12 mouse cellular contexts compared by ENCODE assay signal in the genomic region with DNA sequence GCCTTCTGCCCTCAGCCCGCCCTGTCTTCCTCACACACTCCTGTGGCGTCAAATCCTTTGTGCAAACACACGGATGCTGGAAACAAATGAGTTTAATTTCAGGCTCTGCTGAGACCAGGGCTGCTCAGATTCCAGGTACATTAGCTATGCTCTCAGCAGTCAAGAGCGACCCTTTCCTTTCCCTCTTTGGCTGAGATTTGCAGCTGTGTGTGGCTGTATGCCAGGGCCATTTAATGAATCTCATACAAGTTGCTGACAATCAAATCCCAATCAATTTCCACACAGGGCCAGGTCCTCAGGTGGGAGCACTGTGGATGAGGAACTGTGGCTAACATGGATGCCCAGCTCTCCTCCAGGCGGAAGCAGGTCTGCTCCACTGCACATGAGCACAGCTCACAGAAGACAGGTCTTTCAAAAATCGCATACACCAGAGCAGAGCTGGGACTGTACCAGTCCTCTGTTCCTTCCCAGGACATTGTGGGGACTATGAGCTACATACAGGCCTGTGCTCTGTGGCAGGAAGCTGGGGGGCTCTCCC. TPM values are rescaled to one million over a fixed set of nuclear protein-coding genes. Genes with fewer than 3 reads are reported as not detected.
A peak's percentile ranks its signal among the peaks of the same experiment; 100 is the strongest.
DNase-seq lines count a peak whose midpoint lies in the region; ATAC-seq and TF ChIP-seq lines count a peak whose summit lies in the region.
"Had no signal": no experiment of that assay in that cellular context is flagged by ENCODE, and none has a peak within 500 bp of the region (broad histone marks: within the 10 kb centered on the region; RNA-seq: fewer than 3 reads in every experiment).

No protein-coding gene starts in this region.

- no peaks in the 10 kb centered on the region for H3K9me3 ChIP-seq in kidney, embryonic 16.5 days (ENCODE audit: low read length)
- H3K9me3 ChIP-seq in forebrain, embryonic 10.5 days, result no peaks in the 10 kb centered on the region
- H3K9me3 ChIP-seq in hindbrain, embryonic 16.5 days (ENCODE audit: control insufficient read depth, low read length), result no peaks in the 10 kb centered on the region
- no peaks in the 10 kb centered on the region for H3K9me3 ChIP-seq in midbrain, postnatal 0 days (ENCODE audit: low read length)

- H3K36me3 ChIP-seq in kidney, embryonic 16.5 days (ENCODE audit: insufficient read depth, low read length), result no peaks in the 10 kb centered on the region
- H3K36me3 ChIP-seq in forebrain, embryonic 10.5 days (replicated peaks), result peaks cover 44% of the 10 kb centered on the region
- H3K36me3 ChIP-seq in hindbrain, embryonic 16.5 days (ENCODE audit: control insufficient read depth, insufficient read depth, low read length), result 0 out of 2 replicates have a peak, but pooled peaks cover 4% of the 10 kb centered on the region
- H3K36me3 ChIP-seq in midbrain, postnatal 0 days (ENCODE audit: insufficient read depth, low read length), result peaks cover 19% of the 10 kb centered on the region; the same call in 1 of the 2 replicates

- no peak for DNase-seq in kidney, postnatal 10 days
- DNase-seq in forebrain, embryonic 10.5 days (ENCODE audit: extremely low spot score, low spot score), result no peak
- DNase-seq in midbrain, postnatal 0 days (ENCODE audit: low spot score), result peak; percentile 59
- no peak for DNase-seq in right cerebral cortex, postnatal 14 days
- DNase-seq in adrenal gland, postnatal 14 days, result no peak
- DNase-seq: kidney, postnatal 14 days had no signal

- H3K27ac ChIP-seq in kidney, embryonic 16.5 days (ENCODE audit: low read length), result 0 out of 2 replicates have a peak overlapping the region, but pooled peaks have one; percentile 25
- peak overlapping the region; percentile 76 for H3K27ac ChIP-seq in forebrain, embryonic 10.5 days
- H3K27ac ChIP-seq in hindbrain, embryonic 16.5 days (ENCODE audit: low read depth, low read length), result peak overlapping the region; percentile 66
- H3K27ac ChIP-seq in midbrain, postnatal 0 days (ENCODE audit: low read depth, low read length), result peak overlapping the region; percentile 55
- H3K27ac ChIP-seq: macrophage had no signal

- peaks cover 13% of the 10 kb centered on the region for H3K4me1 ChIP-seq in kidney, embryonic 16.5 days (ENCODE audit: insufficient read depth, low read length)
- peaks cover 31% of the 10 kb centered on the region for H3K4me1 ChIP-seq in forebrain, embryonic 10.5 days
- H3K4me1 ChIP-seq in hindbrain, embryonic 16.5 days (ENCODE audit: control insufficient read depth, insufficient read depth, low read depth, low read length), result peaks cover 13% of the 10 kb centered on the region
- H3K4me1 ChIP-seq in midbrain, postnatal 0 days (ENCODE audit: insufficient read depth, low read length), result 0 out of 2 replicates have a peak, but pooled peaks cover 3% of the 10 kb centered on the region

- no peak overlapping the region for H3K9ac ChIP-seq in kidney, embryonic 16.5 days (replicated peaks; ENCODE audit: low read length)
- peak overlapping the region; percentile 15; the same call in 1 of the 2 replicates for H3K9ac ChIP-seq in hindbrain, embryonic 16.5 days (ENCODE audit: low read depth, low read length)
- H3K9ac ChIP-seq in midbrain, postnatal 0 days (replicated peaks; ENCODE audit: low read length, poor library complexity, severe bottlenecking), result 0 out of 2 replicates have a peak overlapping the region, but pooled peaks have one; percentile 19

- H3K4me2 ChIP-seq in kidney, embryonic 16.5 days (replicated peaks; ENCODE audit: low read depth, low read length), result no peak overlapping the region
- no peak overlapping the region for H3K4me2 ChIP-seq in hindbrain, embryonic 16.5 days (ENCODE audit: low read length)
- no peak overlapping the region for H3K4me2 ChIP-seq in midbrain, postnatal 0 days (ENCODE audit: low read depth, low read length, poor library complexity, severe bottlenecking)
- H3K4me2 ChIP-seq: heart, embryonic 11.5 days had no signal

- no peak overlapping the region for H3K4me3 ChIP-seq in kidney, embryonic 16.5 days (ENCODE audit: low read length)
- no peak overlapping the region for H3K4me3 ChIP-seq in forebrain, embryonic 10.5 days
- H3K4me3 ChIP-seq in hindbrain, embryonic 16.5 days (ENCODE audit: low read length), result no peak overlapping the region
- no peak overlapping the region for H3K4me3 ChIP-seq in midbrain, postnatal 0 days (ENCODE audit: low read depth, low read length)

- H3K27me3 ChIP-seq in kidney, embryonic 16.5 days (ENCODE audit: insufficient read depth, low read length), result no peaks in the 10 kb centered on the region
- 0 out of 2 replicates have a peak, but pooled peaks cover 8% of the 10 kb centered on the region for H3K27me3 ChIP-seq in forebrain, embryonic 10.5 days (ENCODE audit: poor library complexity, severe bottlenecking)
- H3K27me3 ChIP-seq in hindbrain, embryonic 16.5 days (replicated peaks; ENCODE audit: control insufficient read depth, insufficient read depth, low read length), result no peaks in the 10 kb centered on the region
- H3K27me3 ChIP-seq in midbrain, postnatal 0 days (ENCODE audit: insufficient read depth, low read length), result no peaks in the 10 kb centered on the region

- ATAC-seq in kidney, embryonic 16.5 days (ENCODE audit: low FRiP score, low TSS enrichment), result peak; percentile 63
- peak; percentile 72 for ATAC-seq in hindbrain, embryonic 16.5 days
- peak; percentile 39; the same call in 1 of the 2 replicates for ATAC-seq in midbrain, postnatal 0 days (ENCODE audit: low FRiP score)
- ATAC-seq in erythroblast, adult 5-6 weeks (replicated peaks; ENCODE audit: low FRiP score, poor library complexity, severe bottlenecking), result no peak
- ATAC-seq: Patski had no signal

- WGBS in kidney, embryonic 16.5 days, result 35% methylated on average over 6 of the region's 6 CpGs
- 53% methylated on average over 6 of the region's 6 CpGs for WGBS in forebrain, embryonic 10.5 days
- WGBS in hindbrain, embryonic 16.5 days, result 20% methylated on average over 6 of the region's 6 CpGs
- 39% methylated on average over 6 of the region's 6 CpGs for WGBS in midbrain, postnatal 0 days

- TF ChIP-seq CTCF in midbrain, postnatal 0 days (IDR thresholded peaks at IDR 0.05), result no peak

RNA-seq across cellular contexts. Expression of a gene that starts 58.0 kb away (rescaled TPM):
- polyA plus RNA-seq in kidney, embryonic 16.5 days (2015; fragmentation: Nextera tagmentation; extraction: Ambion mirVana), result 7.7 and 8.8 TPM in 2 replicates
- polyA plus RNA-seq in forebrain, embryonic 10.5 days (2016; fragmentation: Nextera tagmentation; extraction: Ambion mirVana), result 58.7 and 62.1 TPM in 2 replicates
- 109 and 114 TPM in 2 replicates for polyA plus RNA-seq in hindbrain, embryonic 16.5 days (2015; fragmentation: Nextera tagmentation; extraction: Ambion mirVana)
- 127 and 136 TPM in 2 replicates for total RNA-seq in midbrain, postnatal 0 days (2014; rRNA removed)
- polyA plus RNA-seq in midbrain, postnatal 0 days (2015; fragmentation: Nextera tagmentation; extraction: Ambion mirVana), result 96.8 and 113 TPM in 2 replicates
- not detected in 2 replicates for total RNA-seq in erythroblast, adult 5-6 weeks (2015; ENCODE audit: low replicate concordance)
- total RNA-seq in erythroblast, adult 5-6 weeks (2017; ENCODE audit: low replicate concordance), result not detected in 2 replicates
- total RNA-seq in adrenal gland, postnatal 14 days (2021), result 24.8 and 31.0 TPM in 2 replicates
- polyA plus RNA-seq: macrophage had no signal

Comparison
In these comparisons a context has a peak if more than half of its experiments do, and no peak if none do; other contexts are left out.
1. H3K27ac ChIP-seq: peak in every context shown above with its lines; median percentile 76 in forebrain, embryonic 10.5 days; 66 in hindbrain, embryonic 16.5 days; 55 in midbrain, postnatal 0 days; 25 in kidney, embryonic 16.5 days.